Mouse (Mus musculus): ENCODE data around the gene Fbxw8. TPM values are rescaled to one million over a fixed set of nuclear protein-coding genes. Genes with fewer than 3 reads are reported as not detected.

Gene Fbxw8
- total RNA-seq (2021) (10 to 100 TPM; 36.0 to 50.1 TPM), polyA plus RNA-seq (2012; rRNA removed) (51.8 and 54.6 TPM in 2 replicates)
- long read RNA-seq, full-length matches to known transcripts = 75 of 86 reads
- long read RNA-seq, partial matches to known transcripts = 4 of 86 reads
- long read RNA-seq, other reads (novel, unspliced or antisense) = 7 of 86 reads

GRCm38 (mm10) chr5:118154839-118155564 lies at the start of gene Fbxw8:
Gene Fbxw8, minus strand, starts transcription at chr5:118155464.
- DNase-seq = peak; percentile 87

- peak; percentile 32 for DNase-seq
Measured at GRCm38 (mm10) chr5:118204675-118205440, 49.6 kb upstream of the Fbxw8 start.

- DNase-seq = no peak
Measured at GRCm38 (mm10) chr5:118199670-118200069, 44.4 kb upstream of the Fbxw8 start.

- DNase-seq = no peak
Measured at GRCm38 (mm10) chr5:118197421-118197820, 42.2 kb upstream of the Fbxw8 start.

GRCm38 (mm10) chr5:118192221-118192620 lies 37.0 kb upstream of the Fbxw8 start:
- no peak for DNase-seq

- DNase-seq = no peak
Measured at GRCm38 (mm10) chr5:118190491-118190890, 35.2 kb upstream of the Fbxw8 start.

GRCm38 (mm10) chr5:118188356-118188755 lies 33.1 kb upstream of the Fbxw8 start:
- DNase-seq = no peak

GRCm38 (mm10) chr5:118186903-118187633 lies 31.8 kb upstream of the Fbxw8 start:
- no peak for DNase-seq

- DNase-seq = no peak
Measured at GRCm38 (mm10) chr5:118177640-118178039, 22.4 kb upstream of the Fbxw8 start.

GRCm38 (mm10) chr5:118175137-118175536 lies 19.9 kb upstream of the Fbxw8 start:
- no peak for DNase-seq

- no peak for DNase-seq
Measured at GRCm38 (mm10) chr5:118174310-118175009, 19.2 kb upstream of the Fbxw8 start.

- no peak for DNase-seq
Measured at GRCm38 (mm10) chr5:118172078-118172723, 16.9 kb upstream of the Fbxw8 start.

GRCm38 (mm10) chr5:118171665-118172064 lies 16.4 kb upstream of the Fbxw8 start:
- DNase-seq = no peak

- peak; percentile 19 for DNase-seq
Measured at GRCm38 (mm10) chr5:118170888-118171529, 15.7 kb upstream of the Fbxw8 start.

GRCm38 (mm10) chr5:118169222-118170221 lies 14.3 kb upstream of the Fbxw8 start:
- DNase-seq = peak; percentile 31

- DNase-seq = peak; percentile 14
Measured at GRCm38 (mm10) chr5:118167561-118167995, 12.3 kb upstream of the Fbxw8 start.

GRCm38 (mm10) chr5:118165462-118165861 lies 10.2 kb upstream of the Fbxw8 start:
- no peak for DNase-seq

- no peak for DNase-seq
Measured at GRCm38 (mm10) chr5:118164581-118164980, 9.3 kb upstream of the Fbxw8 start, which contains the start of gene Hrk. Gene Hrk, plus strand, starts transcription at chr5:118164648.

- DNase-seq = no peak
Measured at GRCm38 (mm10) chr5:118160691-118161090, 5.4 kb upstream of the Fbxw8 start.
